In genomic region chr3:105374836-105375235, GRCm38 (mm10) we compare ENCODE assay signal across 21 mouse cellular contexts.
DNase-seq lines count a peak whose midpoint lies in the region; ATAC-seq and TF ChIP-seq lines count a peak whose summit lies in the region.
"Had no signal": no experiment of that assay in that cellular context is flagged by ENCODE, and none has a peak within 500 bp of the region (broad histone marks: within the 10 kb centered on the region; RNA-seq: fewer than 3 reads in every experiment).

No protein-coding gene starts in this region.

- TF ChIP-seq POLR2A in kidney, adult 2 months (IDR thresholded peaks at IDR 0.05; ENCODE audit: low read depth, low read length): no peak
- no peak for TF ChIP-seq POLR2A in testis, adult 2 months (IDR thresholded peaks at IDR 0.05; ENCODE audit: control insufficient read depth, low read depth, low read length)

- H3K9me3 ChIP-seq in heart, embryonic 15.5 days (replicated peaks): no peaks in the 10 kb centered on the region
- H3K9me3 ChIP-seq: embryonic facial prominence, embryonic 10.5 days; forebrain, embryonic 15.5 days; G1E; limb, embryonic 15.5 days; liver, embryonic 15.5 days; lung, embryonic 15.5 days; midbrain, embryonic 10.5 days had no signal

- H3K4me1 ChIP-seq in kidney, adult 2 months (ENCODE audit: control insufficient read depth, insufficient read depth, low read length): no peaks in the 10 kb centered on the region
- peaks cover 20% of the 10 kb centered on the region for H3K4me1 ChIP-seq in heart, embryonic 15.5 days (replicated peaks)
- no peaks in the 10 kb centered on the region for H3K4me1 ChIP-seq in testis, adult 2 months (ENCODE audit: control insufficient read depth, insufficient read depth, low read length)
- H3K4me1 ChIP-seq: limb, embryonic 15.5 days; liver, embryonic 15.5 days; lung, embryonic 15.5 days had no signal

- TF ChIP-seq CTCF in kidney, adult 2 months (conservative IDR thresholded peaks at IDR 0.05; ENCODE audit: insufficient read depth, insufficient read length, low read depth, low read length): no peak
- TF ChIP-seq CTCF in layer of hippocampus, adult 2 months (conservative IDR thresholded peaks at IDR 0.05): no peak
- no peak for TF ChIP-seq CTCF in testis, adult 2 months (IDR thresholded peaks at IDR 0.05; ENCODE audit: control insufficient read depth, insufficient read depth, insufficient replicate concordance, low read depth, low read length)

- H3K27me3 ChIP-seq in kidney, adult 2 months (replicated peaks; ENCODE audit: control insufficient read depth, insufficient read depth, low read length): no peaks in the 10 kb centered on the region
- no peaks in the 10 kb centered on the region for H3K27me3 ChIP-seq in heart, embryonic 15.5 days
- H3K27me3 ChIP-seq in testis, adult 2 months (ENCODE audit: control insufficient read depth, insufficient read depth, low read length): no peaks in the 10 kb centered on the region
- H3K27me3 ChIP-seq: forebrain, embryonic 15.5 days; limb, embryonic 15.5 days; liver, embryonic 15.5 days; lung, embryonic 15.5 days; Patski had no signal

- no peak overlapping the region for H3K27ac ChIP-seq in kidney, adult 2 months (ENCODE audit: insufficient read depth, low read depth, low read length)
- H3K27ac ChIP-seq in layer of hippocampus, adult 2 months: peak overlapping the region; percentile 68
- H3K27ac ChIP-seq in heart, embryonic 15.5 days: peak overlapping the region; percentile 90
- peak overlapping the region; percentile 33; the same call in 1 of the 2 replicates for H3K27ac ChIP-seq in testis, adult 2 months (ENCODE audit: control insufficient read depth, insufficient read depth, low read depth, low read length)
- H3K27ac ChIP-seq: embryonic facial prominence, embryonic 10.5 days; forebrain, embryonic 15.5 days; hindbrain, postnatal 0 days; limb, embryonic 15.5 days; liver, embryonic 15.5 days; lung, embryonic 15.5 days; midbrain, embryonic 10.5 days had no signal

- H3K36me3 ChIP-seq in kidney, adult 2 months (ENCODE audit: control insufficient read depth, insufficient read depth, low read length): no peaks in the 10 kb centered on the region
- H3K36me3 ChIP-seq in heart, embryonic 15.5 days: no peaks in the 10 kb centered on the region
- H3K36me3 ChIP-seq in testis, adult 2 months (ENCODE audit: control insufficient read depth, insufficient read depth, low read length): no peaks in the 10 kb centered on the region
- H3K36me3 ChIP-seq: embryonic facial prominence, embryonic 10.5 days; forebrain, embryonic 15.5 days; G1E; limb, embryonic 15.5 days; liver, embryonic 15.5 days; lung, embryonic 15.5 days; midbrain, embryonic 10.5 days had no signal

- no peak overlapping the region for H3K9ac ChIP-seq in heart, embryonic 15.5 days
- H3K9ac ChIP-seq: forebrain, embryonic 15.5 days; limb, embryonic 15.5 days; liver, embryonic 15.5 days; lung, embryonic 15.5 days had no signal

- peak overlapping the region; percentile 58 for H3K4me2 ChIP-seq in heart, embryonic 15.5 days
- H3K4me2 ChIP-seq: forebrain, embryonic 15.5 days; limb, embryonic 15.5 days; liver, embryonic 15.5 days; lung, embryonic 15.5 days had no signal

- H3K4me3 ChIP-seq in kidney, adult 2 months (ENCODE audit: insufficient read depth, low read depth, low read length): no peak overlapping the region
- no peak overlapping the region for H3K4me3 ChIP-seq in layer of hippocampus, adult 2 months
- no peak overlapping the region for H3K4me3 ChIP-seq in heart, embryonic 15.5 days
- no peak overlapping the region for H3K4me3 ChIP-seq in testis, adult 2 months (ENCODE audit: control insufficient read depth, low read depth, low read length)
- H3K4me3 ChIP-seq: embryonic facial prominence, embryonic 10.5 days; forebrain, embryonic 15.5 days; limb, embryonic 15.5 days; liver, embryonic 15.5 days; lung, embryonic 15.5 days; midbrain, embryonic 10.5 days had no signal

- peak; percentile 29 for DNase-seq in kidney, adult 2 months
- DNase-seq in kidney, adult 8-10 months: no peak
- DNase-seq in layer of hippocampus, adult 2 months (ENCODE audit: low spot score in 2 of 2): no peak
- DNase-seq in layer of hippocampus, adult 9-11 months: no peak
- DNase-seq in lung, postnatal 36 days: no peak
- no peak for DNase-seq in left cerebral cortex, adult 9 months (ENCODE audit: low spot score in 2 of 2)
- DNase-seq: adrenal gland, postnatal 36 days; B cell, adult 2 months; gastrocnemius, postnatal 10 days had no signal

- ATAC-seq in heart, embryonic 15.5 days (replicated peaks; ENCODE audit: insufficient number of reproducible peaks, insufficient read depth, low FRiP score, low read depth): no peak
- ATAC-seq: forebrain, embryonic 15.5 days; hindbrain, postnatal 0 days; intestine, embryonic 16.5 days; Patski had no signal
